Mouse (Mus musculus) forebrain, postnatal 0 days (tissue): ENCODE results near the gene 1700003E16Rik. TPM values are rescaled to one million over a fixed set of nuclear protein-coding genes. Genes with fewer than 3 reads are reported as not detected.
A peak's percentile ranks its signal among the peaks of the same experiment; 100 is the strongest.

Source experiments
- ATAC-seq: fragments of 200-750 bp; cut with Nextera tagmentation; 2 replicates; pipeline ENCODE4 v1.8.0; 2017; ENCODE audit warnings: mild to moderate bottlenecking, moderate library complexity
- DNase-seq: peaks from one replicate; pipeline ENCODE4 v3.0.0-alpha.2; 2015
- H3K27ac ChIP-seq: fragments of 300-500 bp; sonication (generic); 2 replicates; pipeline ENCODE4 v1.5.1; 2014; ENCODE audit warnings: low read depth, mild to moderate bottlenecking, antibody characterized with exemption, low read length, moderate library complexity, mixed read lengths
- H3K27me3 ChIP-seq: fragments of 300-500 bp; sonication (generic); 2 replicates; pipeline ENCODE4 v1.6.1; 2014; ENCODE audit warnings: mild to moderate bottlenecking, low read length, mixed read lengths; ENCODE audit not compliant: insufficient read depth
- H3K36me3 ChIP-seq: fragments of 300-500 bp; sonication (generic); 2 replicates; pipeline ENCODE4 v1.6.1; 2014; ENCODE audit warnings: mild to moderate bottlenecking, moderate library complexity; ENCODE audit not compliant: insufficient read depth
- H3K4me1 ChIP-seq: fragments of 300-500 bp; sonication (generic); 2 replicates; pipeline ENCODE4 v1.6.1; 2014; ENCODE audit warnings: antibody characterized with exemption; ENCODE audit not compliant: insufficient read depth
- H3K4me2 ChIP-seq: fragments of 300-500 bp; sonication (generic); 2 replicates; pipeline ENCODE4 v1.6.1; 2014; ENCODE audit warnings: low read depth, mild to moderate bottlenecking, moderate library complexity
- H3K4me3 ChIP-seq: fragments of 300-500 bp; sonication (generic); 2 replicates; pipeline ENCODE4 v1.5.1; 2014; ENCODE audit warnings: low read depth, low read length, mixed read lengths
- H3K9ac ChIP-seq: fragments of 300-500 bp; sonication (generic); 2 replicates; pipeline ENCODE4 v1.6.1; 2014; ENCODE audit warnings: mild to moderate bottlenecking
- H3K9me3 ChIP-seq: fragments of 300-500 bp; sonication (generic); 2 replicates; pipeline ENCODE4 v1.6.1; 2016; ENCODE audit warnings: low read length
- CTCF ChIP-seq: sonication (generic); IDR thresholded peaks from 2 replicates; pipeline ENCODE4 v1.5.1; 2016; ENCODE audit warnings: antibody characterized with exemption, control low read depth, low read depth
- WGBS: fragments of 180-500 bp; shearing (Covaris S2); extraction: QIAGEN DNeasy Blood & Tissue Kit; methylation state at CpG from one replicate; pipeline ENCODE4 v1.1.7; 2014; 5-methylcytosine and 5-hydroxymethylcytosine counted together
- polyA plus RNA-seq: library from polyadenylated mRNA; unstranded; fragments of >200 nt; fragmentation: Nextera tagmentation; extraction: Ambion mirVana; gene quantifications from 2 replicates; pipeline ENCODE4 v1.2.1, GENCODE M21; 2015
- total RNA-seq: library from RNA; depleted of rRNA; stranded (reverse); fragments of >200 nt; gene quantifications from 2 replicates; pipeline ENCODE4 v1.2.3, GENCODE M21; 2014

1700003E16Rik gene
- total and polyA plus RNA-seq, 2 experiments from 2014 or later, result 17.0 to 18.3 TPM

- Histone ChIP-seq H3K4me3 (no peak overlapping the region), H3K9me3 (no peaks in the 10 kb centered on the region), H3K4me1 (peaks cover 10% of the 10 kb centered on the region), H3K36me3 (no peaks in the 10 kb centered on the region), H3K9ac (no peak overlapping the region), H3K4me2 (no peak overlapping the region), H3K27ac (no peak overlapping the region), H3K27me3 (no peaks in the 10 kb centered on the region)
- 94% methylated on average over 5 of the region's 5 CpGs for WGBS
- no peak for ATAC-seq
- peak; percentile 23 for TF ChIP-seq CTCF
- no peak for DNase-seq
These were observed 28.8 kb upstream of the 1700003E16Rik start for GRCm38 (mm10) chr6:83127419-83127818.

- no peak overlapping the region for H3K9ac ChIP-seq
- H3K4me1 ChIP-seq, result no peaks in the 10 kb centered on the region
- TF ChIP-seq CTCF, result no peak
- DNase-seq (no peak), ATAC-seq (no peak)
- no peak overlapping the region for H3K27ac ChIP-seq
- 75% methylated on average over 6 of the region's 6 CpGs for WGBS
- no peaks in the 10 kb centered on the region for H3K9me3 ChIP-seq
- no peak overlapping the region for H3K4me2 ChIP-seq
- no peaks in the 10 kb centered on the region for H3K36me3 ChIP-seq
- peaks cover 10% of the 10 kb centered on the region; the same call in 1 of the 2 replicates for H3K27me3 ChIP-seq
- H3K4me3 ChIP-seq, result no peak overlapping the region
These were observed 24.7 kb upstream of the 1700003E16Rik start for GRCm38 (mm10) chr6:83131469-83132034.

GRCm38 (mm10) chr6:83132176-83132919 is 23.9 kb upstream of the 1700003E16Rik start:
- Histone ChIP-seq H3K27ac (no peak overlapping the region), H3K27me3 (peaks cover 10% of the 10 kb centered on the region; the same call in 1 of the 2 replicates), H3K9me3 (no peaks in the 10 kb centered on the region), H3K4me1 (no peaks in the 10 kb centered on the region), H3K36me3 (no peaks in the 10 kb centered on the region), H3K4me3 (no peak overlapping the region), H3K9ac (no peak overlapping the region), H3K4me2 (no peak overlapping the region)
- 86% methylated on average over 9 of the region's 9 CpGs for WGBS
- ATAC-seq, result no peak
- TF ChIP-seq CTCF, result no peak
- no peak for DNase-seq

- Histone ChIP-seq H3K4me2 (no peak overlapping the region), H3K27ac (no peak overlapping the region), H3K4me3 (no peak overlapping the region), H3K4me1 (no peaks in the 10 kb centered on the region), H3K36me3 (no peaks in the 10 kb centered on the region), H3K27me3 (peaks cover 10% of the 10 kb centered on the region; the same call in 1 of the 2 replicates), H3K9ac (no peak overlapping the region), H3K9me3 (no peaks in the 10 kb centered on the region)
- ATAC-seq (no peak), DNase-seq (no peak)
- WGBS, result 68% methylated on average over 3 of the region's 3 CpGs
- no peak for TF ChIP-seq CTCF
These were observed 22.0 kb upstream of the 1700003E16Rik start for GRCm38 (mm10) chr6:83134226-83134625.

GRCm38 (mm10) chr6:83134951-83135513 is 21.2 kb upstream of the 1700003E16Rik start, which contains the start of gene Rtkn:
Gene Rtkn, plus strand, starts transcription at chr6:83135463.
- ATAC-seq (no peak), DNase-seq (no peak)
- Histone ChIP-seq H3K4me3 (no peak within 1 kb of the TSS), H3K36me3 (no peaks in the 10 kb centered on the region), H3K9me3 (no peaks in the 10 kb centered on the region), H3K4me2 (peak within 1 kb of the TSS; percentile 48), H3K27ac (no peak within 1 kb of the TSS), H3K4me1 (no peaks in the 10 kb centered on the region), H3K27me3 (peaks cover 10% of the 10 kb centered on the region; the same call in 1 of the 2 replicates), H3K9ac (no peak within 1 kb of the TSS)
- TF ChIP-seq CTCF, result no peak
- 60% methylated on average over 7 of the region's 7 CpGs for WGBS

GRCm38 (mm10) chr6:83135571-83136161 is 20.5 kb upstream of the 1700003E16Rik start:
- WGBS, result 9% methylated on average over 37 of the region's 37 CpGs
- Histone ChIP-seq H3K9me3 (no peaks in the 10 kb centered on the region), H3K4me1 (no peaks in the 10 kb centered on the region), H3K27me3 (peaks cover 10% of the 10 kb centered on the region; the same call in 1 of the 2 replicates), H3K36me3 (no peaks in the 10 kb centered on the region), H3K4me2 (peak overlapping the region; percentile 48), H3K9ac (no peak overlapping the region), H3K27ac (no peak overlapping the region), H3K4me3 (no peak overlapping the region)
- no peak for TF ChIP-seq CTCF
- DNase-seq (no peak), ATAC-seq (no peak)
